Mouse (Mus musculus): ENCODE data around the gene Gm20388. TPM values are rescaled to one million over a fixed set of nuclear protein-coding genes. Genes with fewer than 3 reads are reported as not detected.

Gene Gm20388
- polyA plus RNA-seq, 1 experiment = 59.3 TPM

- no peak for TF ChIP-seq POLR2A (IDR thresholded peaks at IDR 0.05; ENCODE audit: borderline replicate concordance, extremely low read depth, insufficient read depth, insufficient read length, poor library complexity, severe bottlenecking)
- TF ChIP-seq CTCF (IDR thresholded peaks at IDR 0.05; ENCODE audit: borderline replicate concordance, extremely low read depth, insufficient read depth, insufficient read length) = no peak
- peak; percentile 80 for DNase-seq (ENCODE audit: low read depth)
These were observed 654.6 kb downstream of the Gm20388 start for GRCm38 (mm10) chr8:120565151-120565711.

- TF ChIP-seq CTCF (IDR thresholded peaks at IDR 0.05; ENCODE audit: borderline replicate concordance, extremely low read depth, insufficient read depth, insufficient read length) (no peak), POLR2A (IDR thresholded peaks at IDR 0.05; ENCODE audit: borderline replicate concordance, extremely low read depth, insufficient read depth, insufficient read length, poor library complexity, severe bottlenecking) (no peak)
- DNase-seq (ENCODE audit: low read depth) = peak; percentile 83
These were observed 656.0 kb downstream of the Gm20388 start for GRCm38 (mm10) chr8:120566681-120567080.

GRCm38 (mm10) chr8:120567731-120568130, 657.1 kb downstream of the Gm20388 start:
- no peak for DNase-seq (ENCODE audit: low read depth)
- no peak for TF ChIP-seq CTCF (IDR thresholded peaks at IDR 0.05; ENCODE audit: borderline replicate concordance, extremely low read depth, insufficient read depth, insufficient read length)
- TF ChIP-seq POLR2A (IDR thresholded peaks at IDR 0.05; ENCODE audit: borderline replicate concordance, extremely low read depth, insufficient read depth, insufficient read length, poor library complexity, severe bottlenecking) = no peak

- no peak for TF ChIP-seq CTCF (IDR thresholded peaks at IDR 0.05; ENCODE audit: borderline replicate concordance, extremely low read depth, insufficient read depth, insufficient read length)
- TF ChIP-seq POLR2A (IDR thresholded peaks at IDR 0.05; ENCODE audit: borderline replicate concordance, extremely low read depth, insufficient read depth, insufficient read length, poor library complexity, severe bottlenecking) = no peak
- peak; percentile 64 for DNase-seq (ENCODE audit: low read depth)
These were observed 657.6 kb downstream of the Gm20388 start for GRCm38 (mm10) chr8:120568164-120568798.

GRCm38 (mm10) chr8:120569123-120569522, 658.5 kb downstream of the Gm20388 start:
- no peak for DNase-seq (ENCODE audit: low read depth)
- TF ChIP-seq CTCF (IDR thresholded peaks at IDR 0.05; ENCODE audit: borderline replicate concordance, extremely low read depth, insufficient read depth, insufficient read length) (no peak), POLR2A (IDR thresholded peaks at IDR 0.05; ENCODE audit: borderline replicate concordance, extremely low read depth, insufficient read depth, insufficient read length, poor library complexity, severe bottlenecking) (no peak)

GRCm38 (mm10) chr8:120569939-120570715, 659.5 kb downstream of the Gm20388 start:
- TF ChIP-seq CTCF (IDR thresholded peaks at IDR 0.05; ENCODE audit: borderline replicate concordance, extremely low read depth, insufficient read depth, insufficient read length) (peak; percentile 98), POLR2A (IDR thresholded peaks at IDR 0.05; ENCODE audit: borderline replicate concordance, extremely low read depth, insufficient read depth, insufficient read length, poor library complexity, severe bottlenecking) (no peak)
- DNase-seq (ENCODE audit: low read depth) = peak; percentile 82

GRCm38 (mm10) chr8:120571561-120571960, 660.9 kb downstream of the Gm20388 start:
- TF ChIP-seq CTCF (IDR thresholded peaks at IDR 0.05; ENCODE audit: borderline replicate concordance, extremely low read depth, insufficient read depth, insufficient read length) (no peak), POLR2A (IDR thresholded peaks at IDR 0.05; ENCODE audit: borderline replicate concordance, extremely low read depth, insufficient read depth, insufficient read length, poor library complexity, severe bottlenecking) (no peak)
- DNase-seq (ENCODE audit: low read depth) = no peak

GRCm38 (mm10) chr8:120572534-120572933, 661.9 kb downstream of the Gm20388 start:
- no peak for DNase-seq (ENCODE audit: low read depth)
- TF ChIP-seq POLR2A (IDR thresholded peaks at IDR 0.05; ENCODE audit: borderline replicate concordance, extremely low read depth, insufficient read depth, insufficient read length, poor library complexity, severe bottlenecking) (no peak), CTCF (IDR thresholded peaks at IDR 0.05; ENCODE audit: borderline replicate concordance, extremely low read depth, insufficient read depth, insufficient read length) (no peak)

- no peak for DNase-seq (ENCODE audit: low read depth)
- TF ChIP-seq POLR2A (IDR thresholded peaks at IDR 0.05; ENCODE audit: borderline replicate concordance, extremely low read depth, insufficient read depth, insufficient read length, poor library complexity, severe bottlenecking) (no peak), CTCF (IDR thresholded peaks at IDR 0.05; ENCODE audit: borderline replicate concordance, extremely low read depth, insufficient read depth, insufficient read length) (no peak)
These were observed 663.2 kb downstream of the Gm20388 start for GRCm38 (mm10) chr8:120573866-120574265.

GRCm38 (mm10) chr8:120574941-120575340, 664.3 kb downstream of the Gm20388 start:
- no peak for DNase-seq (ENCODE audit: low read depth)
- TF ChIP-seq POLR2A (IDR thresholded peaks at IDR 0.05; ENCODE audit: borderline replicate concordance, extremely low read depth, insufficient read depth, insufficient read length, poor library complexity, severe bottlenecking) = no peak
- no peak for TF ChIP-seq CTCF (IDR thresholded peaks at IDR 0.05; ENCODE audit: borderline replicate concordance, extremely low read depth, insufficient read depth, insufficient read length)

GRCm38 (mm10) chr8:120575801-120576200, 665.2 kb downstream of the Gm20388 start:
- no peak for DNase-seq (ENCODE audit: low read depth)
- TF ChIP-seq POLR2A (IDR thresholded peaks at IDR 0.05; ENCODE audit: borderline replicate concordance, extremely low read depth, insufficient read depth, insufficient read length, poor library complexity, severe bottlenecking) = no peak
- no peak for TF ChIP-seq CTCF (IDR thresholded peaks at IDR 0.05; ENCODE audit: borderline replicate concordance, extremely low read depth, insufficient read depth, insufficient read length)

Data from brain, embryonic 14.5 days (tissue).